Mouse (Mus musculus) cerebellum, adult 2 months (tissue): ENCODE results near the gene Bahcc1.

Source experiments
- CTCF ChIP-seq: fragments of 200-500 bp; IDR thresholded peaks from 2 replicates; pipeline ENCODE4 v1.5.1; 2011; ENCODE audit warnings: low read depth, mild to moderate bottlenecking, control low read depth, low read length, moderate library complexity, borderline replicate concordance; ENCODE audit not compliant: insufficient read depth
- POLR2A ChIP-seq: fragments of 200-500 bp; IDR thresholded peaks from 2 replicates; pipeline ENCODE4 v1.6.1; 2011; ENCODE audit warnings: low read length, control low read depth, borderline replicate concordance; ENCODE audit not compliant: insufficient read depth

- TF ChIP-seq POLR2A (no peak), CTCF (no peak)
Measured at GRCm38 (mm10) chr11:120218176-120218856, 14.4 kb upstream of the Bahcc1 start.
